Mouse (Mus musculus) monocyte, adult 59 days (primary cell): Measurements from ENCODE around the gene Lamp2. TPM values are rescaled to one million over a fixed set of nuclear protein-coding genes. Genes with fewer than 3 reads are reported as not detected.

Experiments
- total RNA-seq, 2 experiments: library from RNA; stranded (reverse); gene quantifications; one replicate each; pipeline ENCODE4 v1.2.4; 2023

Lamp2 gene
- total RNA-seq: 100 to 1,000 TPM; 249 to 268 TPM

DNA sequence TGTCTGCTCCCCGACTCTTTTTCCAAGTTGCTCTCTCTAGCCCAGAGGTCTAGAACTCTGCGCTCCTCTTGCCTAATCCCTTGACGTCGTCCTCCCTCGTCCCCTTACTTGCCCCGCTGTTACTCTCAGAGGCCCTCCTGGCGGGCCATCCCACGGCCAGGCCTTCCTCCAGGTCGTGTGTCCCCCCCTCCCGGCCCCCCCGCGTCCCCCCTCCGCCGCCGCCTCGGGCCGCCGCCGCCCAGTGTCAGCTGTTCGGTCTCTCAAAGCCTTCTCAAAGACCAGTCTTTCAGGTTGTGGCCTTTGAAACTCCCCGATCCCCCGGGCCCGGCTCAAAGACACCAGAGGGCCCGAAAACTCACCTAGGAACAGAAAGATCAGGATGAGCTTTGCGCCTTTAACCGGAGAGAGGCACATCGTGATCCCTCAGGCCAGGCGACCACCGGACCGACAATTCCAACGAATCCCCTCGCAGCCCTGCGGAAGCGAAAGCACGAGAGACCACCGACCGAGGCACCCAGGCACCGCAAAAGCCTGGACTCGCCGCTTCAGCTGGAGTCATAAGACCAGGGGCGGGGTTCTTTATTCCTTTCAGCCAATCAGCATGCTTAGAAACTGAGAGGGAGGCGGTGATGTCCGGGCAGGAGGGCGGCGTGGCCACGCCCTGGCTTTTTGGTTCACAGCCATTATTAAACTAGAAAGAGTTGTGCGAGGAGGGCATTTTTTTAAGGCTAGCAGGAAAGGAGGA, at the start of gene Lamp2:
Gene Lamp2, minus strand, starts transcription at position 565 of the 745 bp plus-strand sequence.

Other genes starting within 250 kb of the Lamp2 start
- gene Tmem255a, start 204.0 kb downstream of the Lamp2 start, total RNA-seq: under 1 TPM in 1 of 2 experiments, not detected in 1; 0.30 TPM
- gene Atp1b4, start 140.3 kb downstream of the Lamp2 start, total RNA-seq: not detected
- gene Cul4b, start 119.7 kb upstream of the Lamp2 start, total RNA-seq: 10 to 100 TPM; 21.5 to 22.2 TPM
- 10 to 100 TPM; 61.1 to 64.4 TPM for gene Mcts1, start 144.1 kb upstream of the Lamp2 start, total RNA-seq
- 10 to 100 TPM; 29.5 to 36.8 TPM for gene C1galt1c1, start 178.6 kb upstream of the Lamp2 start, total RNA-seq